Mouse (Mus musculus) forebrain, embryonic 10.5 days (tissue): ENCODE results near the gene Sec31a. TPM values are rescaled to one million over a fixed set of nuclear protein-coding genes. Genes with fewer than 3 reads are reported as not detected.

ENCODE experiments used
- DNase-seq: peaks from one replicate; pipeline ENCODE4 v3.0.0-alpha.2; 2017; ENCODE audit warnings: low spot score; ENCODE audit errors: extremely low spot score
- H3K27ac ChIP-seq: fragments of 300-500 bp; sonication (generic); 2 replicates; pipeline ENCODE4 v1.5.1; 2016; ENCODE audit warnings: mild to moderate bottlenecking
- H3K27me3 ChIP-seq: fragments of 300-500 bp; sonication (generic); 2 replicates; pipeline ENCODE4 v1.6.1; 2016; ENCODE audit warnings: mild to moderate bottlenecking; ENCODE audit not compliant: poor library complexity, severe bottlenecking
- H3K36me3 ChIP-seq: fragments of 300-500 bp; sonication (generic); replicated peaks from 2 replicates; pipeline ENCODE4 v1.6.1; 2016; ENCODE audit warnings: mild to moderate bottlenecking, moderate library complexity
- H3K4me1 ChIP-seq: fragments of 300-500 bp; sonication (generic); 2 replicates; pipeline ENCODE4 v1.6.1; 2016
- H3K4me3 ChIP-seq: fragments of 300-500 bp; sonication (generic); 2 replicates; pipeline ENCODE4 v1.5.1; 2016; ENCODE audit warnings: mild to moderate bottlenecking, moderate library complexity
- H3K9me3 ChIP-seq: fragments of 300-500 bp; sonication (generic); 2 replicates; pipeline ENCODE4 v1.6.1; 2016; ENCODE audit warnings: mild to moderate bottlenecking, moderate library complexity
- WGBS: fragments of 180-500 bp; shearing (Covaris S2); methylation state at CpG from one replicate; pipeline ENCODE4 v1.1.7; 2016; 5-methylcytosine and 5-hydroxymethylcytosine counted together
- polyA plus RNA-seq: library from polyadenylated mRNA; unstranded; fragments of >200 nt; fragmentation: Nextera tagmentation; extraction: Ambion mirVana; gene quantifications from 2 replicates; pipeline ENCODE4 v1.2.1, GENCODE M21; 2016

The Sec31a gene
- polyA plus RNA-seq, 1 experiment from 2014 or later = 95.0 TPM

GRCm38 (mm10) chr5:100336876-100337275, 79.2 kb downstream of the Sec31a start:
- Histone ChIP-seq H3K27ac (no peak overlapping the region), H3K9me3 (no peaks in the 10 kb centered on the region), H3K4me3 (no peak overlapping the region), H3K36me3 (no peaks in the 10 kb centered on the region), H3K27me3 (no peaks in the 10 kb centered on the region), H3K4me1 (peaks cover 14% of the 10 kb centered on the region)
- 87% methylated on average over 7 of the region's 7 CpGs for WGBS
- no peak for DNase-seq

DNA sequence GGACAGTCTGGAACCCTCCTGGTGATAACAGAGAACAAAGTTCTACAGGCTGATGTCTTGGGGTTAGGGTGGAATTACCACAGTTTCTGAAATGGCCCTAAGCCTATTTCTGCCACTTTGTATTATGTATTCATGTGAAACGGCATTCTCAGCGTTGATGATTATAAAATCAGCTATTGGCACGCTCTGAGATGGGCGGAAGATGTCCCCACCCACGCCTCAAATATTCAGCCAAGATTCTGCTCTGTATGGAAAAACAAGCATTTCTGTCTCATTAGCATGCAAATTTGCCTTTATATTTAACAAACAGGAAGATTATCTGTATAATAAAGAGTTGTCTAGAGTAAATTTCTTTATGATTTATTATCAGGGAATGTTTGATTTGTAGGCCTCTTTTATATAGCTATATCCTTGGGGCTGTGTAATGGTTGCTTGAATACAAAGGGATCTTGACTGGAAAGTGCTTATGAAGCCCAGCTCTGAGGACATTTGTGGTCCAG, 80.4 kb downstream of the Sec31a start:
- no peaks in the 10 kb centered on the region for H3K9me3 ChIP-seq
- DNase-seq = no peak
- WGBS = 96% methylated on average over 5 of the region's 5 CpGs
- H3K27ac ChIP-seq = no peak overlapping the region
- no peaks in the 10 kb centered on the region for H3K27me3 ChIP-seq
- H3K36me3 ChIP-seq = no peaks in the 10 kb centered on the region
- peaks cover 11% of the 10 kb centered on the region for H3K4me1 ChIP-seq
- no peak overlapping the region for H3K4me3 ChIP-seq

DNA sequence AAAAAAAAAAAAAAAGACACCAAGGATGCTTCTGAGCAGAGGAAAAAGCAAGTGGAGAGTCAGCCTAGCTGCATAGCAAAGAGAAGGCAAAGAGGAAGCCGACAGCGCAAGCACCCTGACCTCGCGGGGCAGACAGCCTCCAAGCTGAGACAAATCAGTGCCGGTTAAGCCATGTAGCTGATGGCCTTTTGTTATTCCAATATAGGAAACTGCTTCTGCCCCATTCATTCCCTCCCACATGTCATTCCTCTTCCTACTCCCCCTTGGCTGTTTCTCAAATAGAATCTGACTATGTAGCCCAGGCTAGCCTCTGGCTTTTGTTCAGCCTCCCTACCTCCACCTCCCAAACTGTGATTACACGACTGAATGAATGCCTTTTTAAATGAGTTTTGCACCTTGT, 81.3 kb downstream of the Sec31a start:
- H3K27ac ChIP-seq = no peak overlapping the region
- 64% methylated on average over 6 of the region's 6 CpGs for WGBS
- no peak for DNase-seq
- H3K9me3 ChIP-seq = no peaks in the 10 kb centered on the region
- H3K4me3 ChIP-seq = no peak overlapping the region
- H3K27me3 ChIP-seq = no peaks in the 10 kb centered on the region
- peaks cover 11% of the 10 kb centered on the region for H3K4me1 ChIP-seq
- no peaks in the 10 kb centered on the region for H3K36me3 ChIP-seq

GRCm38 (mm10) chr5:100333607-100334380, 82.2 kb downstream of the Sec31a start:
- Histone ChIP-seq H3K27ac (no peak overlapping the region), H3K36me3 (no peaks in the 10 kb centered on the region), H3K27me3 (no peaks in the 10 kb centered on the region), H3K4me3 (no peak overlapping the region), H3K4me1 (peaks cover 11% of the 10 kb centered on the region), H3K9me3 (no peaks in the 10 kb centered on the region)
- 75% methylated on average over 14 of the region's 14 CpGs for WGBS
- DNase-seq = no peak

GRCm38 (mm10) chr5:100332300-100333004, 83.6 kb downstream of the Sec31a start:
- Histone ChIP-seq H3K36me3 (no peaks in the 10 kb centered on the region), H3K27ac (peak overlapping the region; percentile 44; the same call in 1 of the 2 replicates), H3K4me1 (peaks cover 11% of the 10 kb centered on the region), H3K4me3 (no peak overlapping the region), H3K9me3 (no peaks in the 10 kb centered on the region), H3K27me3 (no peaks in the 10 kb centered on the region)
- 76% methylated on average over 8 of the region's 8 CpGs for WGBS
- DNase-seq = no peak

- Histone ChIP-seq H3K27ac (no peak overlapping the region), H3K4me1 (peaks cover 11% of the 10 kb centered on the region), H3K9me3 (no peaks in the 10 kb centered on the region), H3K36me3 (no peaks in the 10 kb centered on the region), H3K27me3 (no peaks in the 10 kb centered on the region), H3K4me3 (no peak overlapping the region)
- 97% methylated on average over 8 of the region's 8 CpGs for WGBS
- no peak for DNase-seq
Measured at GRCm38 (mm10) chr5:100331636-100332035, 84.4 kb downstream of the Sec31a start.

GRCm38 (mm10) chr5:100322081-100322480, 94.0 kb downstream of the Sec31a start:
- Histone ChIP-seq H3K4me3 (no peak overlapping the region), H3K36me3 (no peaks in the 10 kb centered on the region), H3K27ac (no peak overlapping the region), H3K9me3 (no peaks in the 10 kb centered on the region), H3K4me1 (peaks cover 9% of the 10 kb centered on the region), H3K27me3 (no peaks in the 10 kb centered on the region)
- WGBS = 4% methylated on average over 11 of the region's 11 CpGs
- DNase-seq = peak; percentile 86

GRCm38 (mm10) chr5:100317842-100318241, 98.2 kb downstream of the Sec31a start:
- H3K27ac ChIP-seq = no peak overlapping the region
- H3K4me1 ChIP-seq = peaks cover 9% of the 10 kb centered on the region
- WGBS = 85% methylated on average over 7 of the region's 7 CpGs
- no peaks in the 10 kb centered on the region for H3K9me3 ChIP-seq
- no peak for DNase-seq
- no peak overlapping the region for H3K4me3 ChIP-seq
- no peaks in the 10 kb centered on the region for H3K36me3 ChIP-seq
- no peaks in the 10 kb centered on the region for H3K27me3 ChIP-seq

GRCm38 (mm10) chr5:100317010-100317409, 99.0 kb downstream of the Sec31a start:
- Histone ChIP-seq H3K4me3 (no peak overlapping the region), H3K4me1 (peaks cover 2% of the 10 kb centered on the region), H3K9me3 (no peaks in the 10 kb centered on the region), H3K27ac (no peak overlapping the region), H3K36me3 (no peaks in the 10 kb centered on the region), H3K27me3 (no peaks in the 10 kb centered on the region)
- DNase-seq = no peak
- 90% methylated on average over 18 of the region's 18 CpGs for whole genome bisulfite sequencing

DNA sequence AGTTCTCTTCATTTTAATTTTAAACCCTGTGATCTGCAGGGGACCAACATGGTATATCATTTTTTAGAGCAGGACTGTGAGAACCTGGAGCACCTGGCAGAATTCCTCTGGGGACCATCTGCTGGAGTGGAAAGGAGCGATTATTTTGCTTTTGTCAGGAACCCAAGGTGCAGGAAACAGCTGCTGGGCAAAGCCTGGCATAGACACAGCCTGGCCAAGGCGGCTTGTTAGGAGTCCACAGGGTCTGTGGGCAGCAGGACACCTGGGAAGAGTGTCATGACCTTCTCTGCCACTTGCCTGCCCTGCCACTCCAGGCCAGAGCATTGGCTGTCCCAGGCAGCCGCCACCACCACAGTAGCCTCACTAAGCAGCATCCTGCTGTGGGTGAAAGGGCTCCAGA, 100.4 kb downstream of the Sec31a start:
- DNase-seq = no peak
- Histone ChIP-seq H3K27me3 (no peaks in the 10 kb centered on the region), H3K4me1 (no peaks in the 10 kb centered on the region; the same call in 1 of the 2 replicates), H3K4me3 (no peak overlapping the region), H3K27ac (no peak overlapping the region), H3K36me3 (no peaks in the 10 kb centered on the region), H3K9me3 (no peaks in the 10 kb centered on the region)
- WGBS = 41% methylated on average over 3 of the region's 3 CpGs

GRCm38 (mm10) chr5:100312391-100312790, 103.6 kb downstream of the Sec31a start:
- DNase-seq = no peak
- Histone ChIP-seq H3K27me3 (no peaks in the 10 kb centered on the region), H3K4me3 (no peak overlapping the region), H3K27ac (no peak overlapping the region), H3K36me3 (no peaks in the 10 kb centered on the region), H3K4me1 (no peaks in the 10 kb centered on the region; the same call in 1 of the 2 replicates), H3K9me3 (no peaks in the 10 kb centered on the region)
- WGBS = 87% methylated on average over 5 of the region's 5 CpGs
